Mouse (Mus musculus) intestine, postnatal 0 days (tissue): ENCODE results near the gene Mob3b. TPM values are rescaled to one million over a fixed set of nuclear protein-coding genes. Genes with fewer than 3 reads are reported as not detected.

Source experiments
- ATAC-seq: fragments of 200-750 bp; cut with Nextera tagmentation; 2 replicates; pipeline ENCODE4 v1.8.0; 2017; ENCODE audit warnings: mild to moderate bottlenecking, moderate TSS enrichment, moderate library complexity
- H3K27ac ChIP-seq: fragments of 300-500 bp; sonication (generic); 2 replicates; pipeline ENCODE4 v1.5.1; 2014; ENCODE audit warnings: mild to moderate bottlenecking, low read depth, low read length, moderate library complexity
- H3K27me3 ChIP-seq: fragments of 300-500 bp; sonication (generic); replicated peaks from 2 replicates; pipeline ENCODE4 v1.6.1; 2014; ENCODE audit warnings: low read length, mixed read lengths; ENCODE audit not compliant: control insufficient read depth, insufficient read depth
- H3K36me3 ChIP-seq: fragments of 300-500 bp; sonication (generic); 2 replicates; pipeline ENCODE4 v1.6.1; 2014; ENCODE audit warnings: mild to moderate bottlenecking, moderate library complexity; ENCODE audit not compliant: control insufficient read depth, insufficient read depth
- H3K4me1 ChIP-seq: fragments of 300-500 bp; sonication (generic); replicated peaks from 2 replicates; pipeline ENCODE4 v1.6.1; 2014; ENCODE audit warnings: antibody characterized with exemption, low read length, mixed read lengths; ENCODE audit not compliant: control insufficient read depth, insufficient read depth
- H3K4me2 ChIP-seq: fragments of 300-500 bp; sonication (generic); replicated peaks from 2 replicates; pipeline ENCODE4 v1.6.1; 2014; ENCODE audit warnings: low read depth, mild to moderate bottlenecking, moderate library complexity
- H3K4me3 ChIP-seq: fragments of 300-500 bp; sonication (generic); 2 replicates; pipeline ENCODE4 v1.5.1; 2014; ENCODE audit warnings: low read depth, low read length
- H3K9ac ChIP-seq: fragments of 300-500 bp; sonication (generic); 2 replicates; pipeline ENCODE4 v1.6.1; 2014; ENCODE audit warnings: mild to moderate bottlenecking, low read depth, low read length
- H3K9me3 ChIP-seq: fragments of 300-500 bp; sonication (generic); 2 replicates; pipeline ENCODE4 v1.6.1; 2016; ENCODE audit warnings: mixed run types; ENCODE audit not compliant: control insufficient read depth
- CTCF ChIP-seq: sonication (generic); IDR thresholded peaks from 2 replicates; pipeline ENCODE4 v1.5.1; 2016; ENCODE audit warnings: low read depth, mild to moderate bottlenecking, control low read depth, antibody characterized with exemption, moderate library complexity
- WGBS: fragments of 180-500 bp; shearing (Covaris S2); extraction: QIAGEN DNeasy Blood & Tissue Kit; methylation state at CpG from one replicate; pipeline ENCODE4 v1.1.7; 2014; 5-methylcytosine and 5-hydroxymethylcytosine counted together
- polyA plus RNA-seq: library from polyadenylated mRNA; unstranded; fragments of >200 nt; fragmentation: Nextera tagmentation; extraction: Ambion mirVana; gene quantifications from 2 replicates; pipeline ENCODE4 v1.2.1, GENCODE M21; 2015

Gene Mob3b
- polyA plus RNA-seq, 1 experiment from 2014 or later, result 21.0 TPM

- no peak overlapping the region for H3K27ac ChIP-seq
- no peak for ATAC-seq
- H3K27me3 ChIP-seq, result no peaks in the 10 kb centered on the region
- no peak overlapping the region for H3K9ac ChIP-seq
- WGBS, result 56% methylated on average over 1 of the region's 1 CpGs
- no peak overlapping the region for H3K4me2 ChIP-seq
- H3K36me3 ChIP-seq, result no peaks in the 10 kb centered on the region
- no peak overlapping the region for H3K4me3 ChIP-seq
- no peaks in the 10 kb centered on the region for H3K4me1 ChIP-seq
- H3K9me3 ChIP-seq, result no peaks in the 10 kb centered on the region
- no peak for TF ChIP-seq CTCF
Measured at GRCm38 (mm10) chr4:35018416-35018815, 138.9 kb downstream of the Mob3b start.

DNA sequence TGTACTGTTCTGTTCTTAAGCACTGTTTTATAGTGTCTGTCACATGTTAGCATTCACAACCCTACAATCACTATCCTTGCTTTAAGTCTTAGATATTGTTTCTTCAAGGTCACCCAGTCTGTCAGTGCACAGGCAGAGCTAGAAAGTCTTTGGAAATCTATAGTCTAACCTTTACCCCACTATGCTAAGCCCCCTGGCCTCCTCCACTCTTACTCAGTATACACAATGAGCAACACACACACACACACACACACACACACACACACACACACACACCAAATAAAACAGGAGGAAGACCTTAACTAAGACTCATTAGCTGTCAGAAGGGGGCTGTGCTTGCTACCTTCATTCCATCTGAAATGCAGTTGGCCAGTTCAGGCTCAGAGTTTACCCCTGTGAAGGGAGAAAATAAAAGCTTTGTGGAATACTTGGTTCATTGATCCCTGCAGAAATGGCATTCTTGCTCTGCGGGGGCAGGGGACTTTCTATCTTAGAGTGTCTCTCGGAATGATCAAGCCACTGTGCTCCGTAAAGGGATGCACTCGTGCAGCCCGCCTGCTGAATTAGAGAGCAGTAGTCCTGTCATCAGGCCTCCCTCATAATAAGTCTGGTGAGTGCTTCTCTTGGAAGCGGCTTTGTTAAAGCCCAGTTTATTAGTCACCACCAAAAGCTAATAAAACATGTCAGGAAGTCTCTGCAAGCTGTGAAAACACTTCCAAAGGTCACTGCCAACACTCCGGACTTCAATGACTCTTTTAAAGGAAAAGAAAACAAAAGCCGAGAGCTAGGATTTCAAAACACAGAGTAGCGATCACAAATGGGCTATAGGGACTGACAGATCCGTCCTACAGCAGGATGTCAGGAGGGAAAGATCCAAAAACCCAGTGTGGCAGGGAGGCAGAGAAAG lies 144.6 kb downstream of the Mob3b start:
- no peak for TF ChIP-seq CTCF
- Histone ChIP-seq H3K9me3 (no peaks in the 10 kb centered on the region), H3K9ac (no peak overlapping the region), H3K4me3 (no peak overlapping the region), H3K4me2 (peak overlapping the region; percentile 38), H3K4me1 (peaks cover 6% of the 10 kb centered on the region; the same call in 1 of the 2 replicates), H3K27me3 (no peaks in the 10 kb centered on the region), H3K27ac (peak overlapping the region; percentile 80), H3K36me3 (no peaks in the 10 kb centered on the region)
- 8% methylated on average over 10 of the region's 10 CpGs for WGBS
- ATAC-seq, result peak; percentile 87

- no peak for ATAC-seq
- 47% methylated on average over 11 of the region's 11 CpGs for WGBS
- Histone ChIP-seq H3K36me3 (no peaks in the 10 kb centered on the region), H3K27me3 (no peaks in the 10 kb centered on the region), H3K9ac (no peak overlapping the region), H3K4me1 (peaks cover 4% of the 10 kb centered on the region; the same call in 1 of the 2 replicates), H3K4me2 (no peak overlapping the region), H3K9me3 (no peaks in the 10 kb centered on the region), H3K4me3 (no peak overlapping the region), H3K27ac (peak overlapping the region; percentile 85)
- no peak for TF ChIP-seq CTCF
Measured at GRCm38 (mm10) chr4:35006541-35007260, 150.6 kb downstream of the Mob3b start.

DNA sequence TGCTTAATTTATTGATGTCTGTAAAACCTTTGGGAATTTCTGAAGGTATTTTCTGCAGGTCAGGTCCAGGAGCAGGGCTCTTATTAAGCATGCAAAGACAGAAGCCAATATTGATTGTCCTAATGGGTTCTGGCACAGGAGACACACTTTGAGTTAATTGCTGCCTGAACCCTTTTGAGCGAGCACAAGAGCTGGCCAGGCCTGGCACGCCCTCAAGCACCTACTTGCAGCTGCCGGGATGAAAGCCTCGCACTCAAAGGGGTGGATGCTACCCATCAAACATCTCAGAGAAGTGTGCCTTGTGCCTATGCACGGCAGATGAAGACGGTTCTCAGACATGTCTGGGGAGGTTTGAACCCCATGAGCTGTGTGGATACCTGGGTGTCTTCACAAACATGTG lies 151.2 kb downstream of the Mob3b start:
- no peaks in the 10 kb centered on the region for H3K27me3 ChIP-seq
- H3K4me3 ChIP-seq, result no peak overlapping the region
- TF ChIP-seq CTCF, result no peak
- WGBS, result 47% methylated on average over 6 of the region's 6 CpGs
- ATAC-seq, result no peak
- H3K9ac ChIP-seq, result no peak overlapping the region
- peaks cover 3% of the 10 kb centered on the region; the same call in 1 of the 2 replicates for H3K4me1 ChIP-seq
- no peaks in the 10 kb centered on the region for H3K9me3 ChIP-seq
- H3K36me3 ChIP-seq, result no peaks in the 10 kb centered on the region
- H3K27ac ChIP-seq, result peak overlapping the region; percentile 85; the same call in 1 of the 2 replicates
- H3K4me2 ChIP-seq, result no peak overlapping the region

GRCm38 (mm10) chr4:35005068-35005769 lies 152.1 kb downstream of the Mob3b start:
- H3K4me2 ChIP-seq, result peak overlapping the region; percentile 44
- peak overlapping the region; percentile 85 for H3K27ac ChIP-seq
- H3K4me3 ChIP-seq, result no peak overlapping the region
- H3K4me1 ChIP-seq, result peaks cover 3% of the 10 kb centered on the region; the same call in 1 of the 2 replicates
- H3K27me3 ChIP-seq, result no peaks in the 10 kb centered on the region
- no peak overlapping the region for H3K9ac ChIP-seq
- peak; percentile 72 for ATAC-seq
- 31% methylated on average over 5 of the region's 5 CpGs for WGBS
- no peak for TF ChIP-seq CTCF
- H3K9me3 ChIP-seq, result no peaks in the 10 kb centered on the region
- H3K36me3 ChIP-seq, result no peaks in the 10 kb centered on the region

GRCm38 (mm10) chr4:35004473-35004872 lies 152.8 kb downstream of the Mob3b start:
- Histone ChIP-seq H3K4me2 (peak overlapping the region; percentile 44), H3K4me3 (no peak overlapping the region), H3K9ac (no peak overlapping the region), H3K36me3 (no peaks in the 10 kb centered on the region), H3K9me3 (no peaks in the 10 kb centered on the region), H3K4me1 (peaks cover 3% of the 10 kb centered on the region; the same call in 1 of the 2 replicates), H3K27ac (peak overlapping the region; percentile 85), H3K27me3 (no peaks in the 10 kb centered on the region)
- no peak for TF ChIP-seq CTCF
- WGBS, result 41% methylated on average over 8 of the region's 8 CpGs
- ATAC-seq, result peak; percentile 72
